Mouse (Mus musculus) retina, embryonic 14.5 days (tissue): Measurements from ENCODE around the gene Fut11.
A peak's percentile ranks its signal among the peaks of the same experiment; 100 is the strongest.
"Not testable (repeated sequence)": the region's sequence is repeated elsewhere in the genome, so short reads cannot be mapped to it uniquely, and the experiment has no call there.

Experiments
- DNase-seq: peaks from one replicate; pipeline ENCODE4 v3.0.0-alpha.2; 2015; ENCODE audit warnings: low spot score

Gene Fut11

DNA sequence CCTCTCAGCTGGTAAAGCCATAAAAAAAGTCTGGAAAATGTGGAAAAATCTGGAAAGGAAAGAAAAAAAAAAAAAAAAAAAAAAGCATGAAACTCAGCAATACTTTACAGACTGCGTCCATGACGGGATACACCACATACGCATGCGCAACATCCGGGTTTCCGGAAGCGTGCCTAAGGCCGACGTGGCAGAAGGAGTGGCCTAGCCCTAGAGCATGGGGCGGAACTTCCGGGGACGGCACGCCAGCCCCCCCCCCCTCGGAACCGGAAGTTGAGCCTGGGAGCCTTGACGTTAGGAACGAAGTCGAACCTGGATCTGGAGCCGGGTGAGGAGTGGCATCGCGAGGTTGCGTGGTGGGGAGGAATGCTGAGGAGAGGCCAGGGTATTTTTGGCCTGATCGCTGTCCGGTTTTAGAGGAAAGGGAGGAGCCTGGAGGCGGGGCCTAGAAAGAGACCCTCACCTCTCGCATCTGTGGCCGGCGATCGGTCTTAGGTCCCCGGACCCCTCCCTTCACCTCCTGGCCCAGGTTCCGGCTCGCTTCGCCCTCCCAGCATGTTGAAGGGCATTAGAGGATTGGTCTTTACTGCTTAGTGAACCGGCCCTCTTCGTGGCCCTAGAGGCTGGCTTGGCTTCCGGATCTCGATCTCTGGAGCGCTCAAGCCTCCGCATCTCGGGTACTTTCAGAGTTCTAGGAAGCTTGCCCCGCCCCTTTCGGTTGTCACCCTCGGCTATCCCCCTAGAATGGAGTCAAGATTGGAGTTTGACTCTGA, 20.5 kb upstream of the Fut11 start, which contains the start of gene Sec24c:
Gene Sec24c (plus strand): TSS at position 245 of the 770 bp plus-strand sequence.
- DNase-seq: peak; percentile 100

DNA sequence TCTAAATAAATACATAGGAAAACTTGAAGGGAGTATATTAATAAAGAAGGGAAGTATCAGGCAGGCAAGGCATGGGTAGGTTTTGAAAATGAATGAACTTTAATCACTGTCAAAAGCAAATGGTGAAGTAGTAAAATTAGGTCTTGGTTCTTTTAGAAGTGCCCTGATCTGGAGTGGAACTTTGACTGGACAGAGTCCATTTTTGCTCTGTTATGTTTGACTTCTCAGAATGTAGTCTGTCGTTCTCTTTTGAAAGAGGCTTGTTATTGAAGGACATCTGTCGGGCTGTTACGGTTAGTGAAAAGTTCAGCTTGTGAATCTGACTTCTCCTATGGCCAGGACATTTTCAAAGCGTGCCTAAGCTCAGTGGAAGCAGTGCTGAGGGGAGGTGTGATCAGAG, 16.9 kb upstream of the Fut11 start:
- DNase-seq: no peak

- DNase-seq: no peak
Observed at GRCm38 (mm10) chr14:20681742-20682141, 13.0 kb upstream of the Fut11 start.

DNA sequence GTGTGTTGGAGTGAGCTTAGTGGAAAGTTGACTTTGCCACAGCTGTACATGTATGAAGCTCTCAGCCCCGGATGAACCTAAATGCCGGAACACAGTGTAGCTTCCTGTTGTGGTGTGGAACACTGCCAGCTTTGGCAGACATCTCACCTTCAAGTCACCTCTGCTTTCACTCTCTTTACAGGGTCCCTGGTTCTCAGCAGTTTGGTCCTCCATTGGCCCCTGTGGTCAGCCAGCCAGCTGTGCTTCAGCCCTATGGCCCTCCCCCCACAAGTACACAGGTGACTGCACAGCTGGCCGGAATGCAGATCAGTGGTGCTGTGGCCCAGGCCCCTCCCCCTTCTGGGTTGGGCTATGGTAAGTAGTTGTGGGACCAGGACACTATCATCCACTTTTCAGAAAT, 12.3 kb upstream of the Fut11 start:
- no peak for DNase-seq

DNA sequence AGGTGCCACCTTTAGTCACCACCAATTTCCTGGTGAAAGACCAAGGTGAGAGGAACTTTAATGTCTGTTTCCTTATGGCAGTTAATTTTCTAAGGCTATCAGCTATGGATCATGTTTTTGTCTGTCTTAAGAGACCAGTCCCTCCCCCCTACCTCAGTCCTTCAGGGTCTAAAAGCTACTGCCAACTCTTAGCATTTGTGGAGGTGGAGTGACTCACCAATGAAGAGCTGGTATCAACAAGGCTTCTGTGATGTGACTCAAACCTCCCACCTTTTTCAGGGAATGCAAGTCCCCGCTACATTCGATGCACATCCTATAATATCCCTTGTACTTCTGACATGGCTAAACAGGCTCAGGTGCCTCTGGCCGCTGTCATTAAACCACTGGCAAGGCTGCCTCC, 8.2 kb upstream of the Fut11 start:
- no peak for DNase-seq

GRCm38 (mm10) chr14:20689009-20689408, 5.8 kb upstream of the Fut11 start:
- DNase-seq: no peak

- DNase-seq: no peak
Observed at GRCm38 (mm10) chr14:20691772-20692171, 3.0 kb upstream of the Fut11 start.

GRCm38 (mm10) chr14:20693589-20694101, 1.1 kb upstream of the Fut11 start:
- DNase-seq: no peak

DNA sequence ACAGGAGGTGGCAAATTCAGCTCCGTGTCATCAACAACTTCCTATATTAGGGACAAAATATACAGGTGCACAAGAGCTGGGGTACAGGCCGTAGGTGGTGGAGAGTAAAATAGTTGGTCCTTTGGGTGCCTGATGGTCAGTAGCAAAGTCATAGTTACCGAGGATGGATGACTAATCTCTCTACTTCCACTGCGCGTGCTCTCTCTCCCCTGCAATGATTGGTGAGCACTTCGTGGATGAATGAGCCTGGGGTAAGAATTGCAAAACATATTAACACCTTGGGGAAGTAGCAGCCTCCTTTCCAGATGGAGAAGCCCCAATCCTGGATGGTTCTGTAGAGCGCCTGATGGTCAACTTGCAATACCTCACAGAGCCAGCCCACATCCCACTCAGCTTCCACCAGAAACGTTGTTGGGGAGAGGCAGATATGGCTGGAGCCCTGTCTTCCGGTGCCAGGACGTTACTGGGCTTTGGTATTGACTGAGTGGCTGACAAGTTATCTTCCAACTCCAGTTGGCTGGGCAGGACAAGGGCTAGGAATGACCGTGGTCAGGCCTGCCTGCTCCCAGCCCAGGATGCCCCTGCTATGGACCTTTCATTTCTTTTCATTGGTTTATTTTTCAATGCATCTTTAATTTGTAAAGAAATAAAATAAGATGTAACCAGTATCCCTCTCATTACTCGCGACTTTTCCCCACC, 434 bp upstream of the Fut11 start:
- DNase-seq: no peak

- DNase-seq: no peak
Observed at GRCm38 (mm10) chr14:20695761-20696520, 1.2 kb downstream of the Fut11 start.

DNA sequence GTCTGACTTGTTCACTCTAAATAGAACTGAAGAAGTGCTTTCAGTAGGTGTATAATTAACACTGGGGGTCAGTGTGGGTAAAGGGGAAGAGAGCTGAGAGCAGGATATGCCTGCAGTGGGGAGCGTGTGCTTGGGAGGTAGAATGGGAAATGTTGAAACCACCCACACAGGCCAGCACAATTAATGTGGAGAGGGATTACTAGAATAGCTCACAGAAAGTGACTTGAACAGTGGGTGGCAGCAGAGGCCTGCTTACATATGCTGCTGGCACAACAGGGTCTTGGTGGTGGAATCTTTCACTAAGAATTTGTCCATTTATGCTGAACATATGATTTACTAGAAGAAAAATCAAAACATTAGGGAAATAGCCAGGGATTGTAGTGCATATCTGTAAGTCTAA, 2.2 kb downstream of the Fut11 start:
- peak; percentile 72 for DNase-seq

DNA sequence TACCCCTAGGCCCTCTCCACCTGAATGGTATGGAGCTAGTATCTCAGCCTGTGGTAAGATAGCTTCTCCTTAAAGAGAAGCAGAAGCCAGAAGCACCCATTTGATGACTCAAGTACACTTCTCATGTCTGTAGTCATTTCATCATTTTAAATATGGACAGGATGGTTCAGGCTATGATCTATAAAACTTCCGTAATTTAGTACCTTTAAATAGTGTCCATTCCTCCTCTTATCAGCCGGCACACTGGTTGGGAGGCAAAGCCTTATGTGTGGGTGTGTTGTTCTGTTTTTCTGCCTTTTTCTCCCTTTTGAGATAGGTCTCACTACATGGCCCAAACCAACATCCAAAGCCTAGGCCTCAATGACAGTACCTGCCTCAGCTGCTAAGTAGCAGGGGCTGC, 3.7 kb downstream of the Fut11 start:
- no peak for DNase-seq

- DNase-seq: no peak
Observed at GRCm38 (mm10) chr14:20700362-20700761, 5.6 kb downstream of the Fut11 start.

DNA sequence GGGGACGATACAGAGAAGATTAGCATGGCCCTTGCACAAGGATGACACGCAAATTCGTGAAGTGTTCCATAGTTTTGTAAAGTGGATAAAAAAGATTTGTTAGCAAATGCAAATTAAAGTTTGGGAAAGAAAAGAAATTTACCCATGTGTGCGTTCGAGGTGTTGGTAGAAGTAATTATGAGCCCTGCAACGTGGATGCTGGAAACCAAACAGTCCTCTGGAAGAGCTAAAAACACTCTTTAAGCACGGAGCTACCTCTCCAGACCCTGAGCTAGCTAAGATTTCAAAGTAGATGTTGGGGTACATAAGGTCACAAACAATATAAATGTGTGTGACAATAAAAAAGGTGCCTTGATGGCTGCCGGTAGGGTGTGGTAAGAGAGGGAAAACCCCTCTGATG, 6.8 kb downstream of the Fut11 start:
- DNase-seq: no peak

- no peak for DNase-seq
Observed at GRCm38 (mm10) chr14:20702096-20702740, 7.5 kb downstream of the Fut11 start.

DNA sequence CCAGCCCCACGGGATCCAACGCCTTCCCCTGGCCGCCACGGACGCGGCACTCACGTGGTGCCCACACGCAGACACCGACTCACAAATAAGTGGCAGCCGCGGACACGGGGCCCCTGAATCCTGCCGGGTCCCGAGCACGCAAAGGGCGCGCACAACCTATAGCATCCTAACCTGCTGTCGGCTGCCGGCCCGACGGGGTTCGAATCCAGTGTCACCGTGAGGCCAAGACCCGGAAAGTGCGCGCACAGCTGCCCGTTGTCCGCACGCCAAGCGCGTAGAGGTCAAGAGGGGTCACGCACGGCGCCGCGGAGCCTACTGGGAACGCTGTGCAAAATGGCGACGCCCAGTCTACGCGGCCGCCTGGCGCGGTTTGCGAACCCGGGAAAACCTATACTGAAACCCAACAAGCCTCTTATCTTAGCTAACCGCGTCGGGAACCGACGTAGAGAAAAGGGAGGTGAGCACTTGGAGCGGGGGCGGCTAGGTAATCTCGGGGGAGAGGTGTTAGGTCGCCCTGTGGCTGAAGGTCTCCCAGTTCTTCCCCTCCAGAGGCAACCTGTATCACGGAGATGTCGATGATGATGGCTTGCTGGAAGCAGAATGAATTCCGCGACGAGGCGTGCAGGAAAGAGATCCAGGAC, 8.1 kb downstream of the Fut11 start, which contains the start of gene Chchd1:
Gene Chchd1 (plus strand): TSS at position 266 of the 641 bp plus-strand sequence.
- peak; percentile 91 for DNase-seq

DNA sequence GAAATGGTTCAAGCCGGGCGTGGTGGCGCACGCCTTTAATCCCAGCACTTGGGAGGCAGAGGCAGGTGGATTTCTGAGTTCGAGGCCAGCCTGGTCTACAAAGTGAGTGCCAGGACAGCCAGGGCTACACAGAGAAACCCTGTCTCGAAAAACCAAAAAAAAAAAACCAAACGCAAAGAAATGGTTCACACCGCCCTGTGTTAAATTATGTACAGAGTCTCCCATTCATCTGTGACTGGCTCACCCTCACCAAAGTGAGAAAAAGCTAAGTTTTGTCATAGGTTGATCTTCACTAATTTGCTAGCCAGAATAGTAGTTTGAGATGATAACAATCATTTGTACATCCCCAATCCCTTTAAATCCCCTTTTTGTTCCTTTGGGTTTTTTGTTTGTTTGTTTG, 8.7 kb downstream of the Fut11 start:
- not testable (repeated sequence) for DNase-seq

- DNase-seq: peak; percentile 93
Observed at GRCm38 (mm10) chr14:20707201-20708190, 12.7 kb downstream of the Fut11 start, which contains the start of gene Zswim8. TSS of gene Zswim8 (plus strand) at chr14:20707552.

DNA sequence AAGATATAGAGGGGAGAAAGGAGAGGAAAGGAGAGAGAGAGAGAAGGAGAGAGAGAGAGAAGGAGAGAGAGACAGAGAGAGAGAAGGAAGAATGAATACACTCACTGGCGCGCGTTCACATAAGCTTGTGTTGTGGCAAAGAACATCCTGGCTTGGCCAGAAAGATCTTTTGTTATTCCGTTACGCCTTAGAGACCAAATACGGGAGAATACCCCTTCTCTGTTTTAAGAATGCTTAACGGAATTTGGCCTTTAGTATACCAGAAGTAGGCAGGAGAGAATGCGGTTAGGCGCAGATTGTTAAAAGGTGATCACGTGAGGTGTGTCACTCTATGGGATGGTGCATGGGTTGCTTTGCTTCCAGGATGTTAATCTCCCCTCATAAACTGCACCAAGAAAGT, 13.5 kb downstream of the Fut11 start:
- DNase-seq: no peak

GRCm38 (mm10) chr14:20713832-20714231, 19.1 kb downstream of the Fut11 start:
- DNase-seq: no peak
